Mouse (Mus musculus) brain, adult 2 months (tissue): ENCODE results near the gene Unc13a.

Experiments
- DNase-seq: peaks from one replicate; pipeline ENCODE4 v3.0.0; 2011; ENCODE audit warnings: low read depth, low spot score

Unc13a gene

DNA sequence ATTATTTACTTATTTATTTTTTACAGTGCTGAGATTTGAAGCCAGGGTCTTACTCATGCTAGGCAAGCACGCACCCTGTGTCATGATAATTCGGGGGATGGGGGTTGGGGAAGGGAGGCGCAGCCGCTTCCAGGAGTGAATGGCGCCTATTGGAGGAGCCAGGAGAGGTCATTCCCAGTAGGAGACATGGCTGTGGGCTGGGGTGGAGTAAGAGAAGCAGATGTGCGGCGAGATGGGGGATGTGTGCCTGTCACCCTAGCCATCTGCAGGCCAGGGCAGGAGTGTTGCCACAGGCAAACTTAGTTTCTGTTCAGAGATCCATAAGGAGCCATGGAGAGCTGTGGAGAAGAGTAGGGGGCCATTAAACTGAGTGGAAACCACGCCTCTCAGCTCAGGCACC, 16.1 kb upstream of the Unc13a start:
- DNase-seq, result no peak

DNA sequence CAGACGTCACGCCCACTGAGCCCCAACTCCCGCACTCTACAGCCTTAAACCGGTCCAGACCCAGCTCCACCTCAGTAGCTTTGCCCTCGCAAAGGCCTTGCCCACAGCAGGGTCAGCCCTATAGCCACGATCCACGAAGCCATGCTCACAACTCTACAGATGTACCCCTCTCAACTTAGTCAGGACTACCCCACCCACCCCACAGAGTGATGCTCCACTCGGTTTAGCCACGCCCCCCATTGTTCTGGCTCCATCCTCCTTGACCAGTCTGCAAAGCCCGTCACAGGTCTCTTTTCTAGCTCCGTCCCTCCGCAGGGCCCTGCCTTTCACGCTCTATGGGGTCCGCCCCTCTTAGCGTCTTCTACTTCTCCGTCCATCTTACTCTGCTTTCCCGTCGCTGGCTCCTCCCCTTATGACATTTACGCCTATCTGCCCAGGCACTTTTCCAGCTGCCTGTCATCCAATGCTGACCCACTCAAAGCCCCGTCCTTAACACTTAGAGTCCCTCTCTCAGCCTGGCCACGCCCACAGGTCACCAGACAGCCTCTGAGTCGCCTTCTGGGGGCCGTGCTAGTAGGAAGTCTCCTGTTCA, 14.7 kb upstream of the Unc13a start:
- no peak for DNase-seq

DNA sequence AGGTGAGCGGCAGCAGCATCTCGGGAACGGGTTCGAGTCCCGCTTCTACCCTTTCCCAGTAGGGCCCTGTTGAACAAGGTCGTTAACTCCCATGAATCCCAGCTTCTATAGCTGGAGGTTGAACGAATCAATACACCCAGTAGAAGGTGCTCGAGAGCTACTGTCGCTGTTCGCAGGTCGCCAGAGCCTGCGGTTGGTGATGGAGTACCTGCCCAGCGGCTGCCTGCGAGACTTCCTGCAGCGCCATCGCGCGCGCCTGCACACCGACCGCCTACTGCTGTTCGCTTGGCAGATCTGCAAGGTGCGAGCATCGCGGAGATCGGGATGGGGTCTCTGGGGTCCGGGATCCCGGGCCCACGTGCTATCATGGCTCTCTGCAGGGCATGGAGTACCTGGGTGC, 14.0 kb upstream of the Unc13a start:
- DNase-seq, result peak; percentile 57

DNA sequence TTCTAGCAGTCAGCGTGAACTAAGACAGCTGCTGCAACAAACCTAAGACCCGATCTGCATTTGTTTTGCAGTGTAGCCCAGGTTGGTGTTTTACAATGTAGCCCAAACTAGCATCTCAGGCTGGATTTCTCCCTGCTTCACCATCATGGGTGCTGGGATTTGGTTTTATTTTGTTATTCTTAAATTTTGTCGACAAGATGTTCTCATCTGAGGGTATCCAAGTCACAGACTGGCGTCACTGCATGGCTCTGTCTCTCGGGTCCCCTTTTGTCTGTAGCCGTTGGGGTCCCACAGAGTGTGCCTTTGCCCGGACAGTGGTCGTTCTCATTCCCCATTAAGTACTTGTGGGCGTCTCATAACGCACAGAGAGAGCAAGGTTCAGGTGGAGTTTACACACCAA, 13.1 kb upstream of the Unc13a start:
- DNase-seq, result no peak

DNA sequence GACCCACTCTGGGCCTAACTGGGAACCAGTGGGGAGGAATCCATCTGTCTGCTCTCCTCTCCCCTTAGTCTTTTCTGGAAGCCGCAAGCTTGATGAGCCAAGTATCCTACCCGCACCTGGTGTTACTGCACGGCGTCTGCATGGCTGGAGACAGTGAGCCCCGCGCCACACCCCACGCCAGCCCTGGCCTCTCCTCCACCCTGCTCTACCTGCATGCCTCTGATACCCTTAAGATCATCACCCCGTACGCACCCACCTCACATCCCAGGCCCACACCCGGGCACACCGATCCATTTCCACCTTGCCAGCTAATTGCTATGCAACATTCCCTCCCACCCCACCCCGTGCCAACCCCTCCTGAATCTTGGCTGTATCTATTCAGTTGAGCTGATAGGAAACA, 11.3 kb upstream of the Unc13a start:
- DNase-seq, result no peak

DNA sequence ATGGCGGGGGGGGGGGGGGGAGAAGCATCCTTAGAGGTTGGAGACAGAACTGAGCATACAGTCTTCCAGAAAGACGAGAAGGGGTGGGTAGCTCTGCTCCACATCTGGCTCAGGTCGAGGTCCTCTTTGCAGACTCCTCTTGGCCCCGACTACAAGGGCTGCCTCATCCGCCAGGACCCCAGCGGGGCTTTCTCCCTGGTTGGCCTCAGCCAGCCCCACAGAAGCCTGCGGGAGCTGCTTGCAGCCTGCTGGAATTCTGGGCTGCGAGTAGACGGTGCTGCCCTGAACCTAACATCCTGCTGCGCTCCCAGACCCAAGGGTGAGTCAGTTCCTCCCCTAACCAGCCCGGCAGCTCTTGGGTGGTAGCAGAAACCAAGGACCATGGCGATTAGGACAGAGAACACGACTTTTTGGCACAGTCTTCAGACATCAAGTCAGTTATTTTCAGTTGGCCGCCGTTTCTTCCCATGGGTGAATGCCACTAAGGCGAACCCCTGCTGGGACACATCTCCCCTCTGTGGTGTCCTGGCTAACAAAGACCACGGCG, 9.9 kb upstream of the Unc13a start:
- no peak for DNase-seq

DNA sequence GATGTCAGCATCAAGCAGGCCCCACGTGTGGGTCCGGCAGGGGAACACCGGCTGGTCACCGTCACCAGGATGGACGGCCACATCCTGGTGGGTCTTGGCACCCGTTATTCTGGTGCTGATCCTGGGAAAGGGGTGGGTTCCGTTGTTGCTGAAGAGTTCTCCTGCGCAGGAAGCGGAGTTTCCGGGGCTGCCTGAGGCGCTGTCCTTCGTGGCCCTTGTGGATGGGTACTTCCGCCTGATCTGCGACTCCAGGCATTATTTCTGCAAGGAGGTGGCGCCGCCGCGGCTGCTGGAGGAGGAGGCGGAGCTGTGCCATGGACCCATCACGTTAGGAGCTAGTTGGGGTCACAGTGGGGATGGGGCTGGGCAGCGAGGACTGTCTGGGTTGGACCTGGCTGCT, 8.9 kb upstream of the Unc13a start:
- no peak for DNase-seq

DNA sequence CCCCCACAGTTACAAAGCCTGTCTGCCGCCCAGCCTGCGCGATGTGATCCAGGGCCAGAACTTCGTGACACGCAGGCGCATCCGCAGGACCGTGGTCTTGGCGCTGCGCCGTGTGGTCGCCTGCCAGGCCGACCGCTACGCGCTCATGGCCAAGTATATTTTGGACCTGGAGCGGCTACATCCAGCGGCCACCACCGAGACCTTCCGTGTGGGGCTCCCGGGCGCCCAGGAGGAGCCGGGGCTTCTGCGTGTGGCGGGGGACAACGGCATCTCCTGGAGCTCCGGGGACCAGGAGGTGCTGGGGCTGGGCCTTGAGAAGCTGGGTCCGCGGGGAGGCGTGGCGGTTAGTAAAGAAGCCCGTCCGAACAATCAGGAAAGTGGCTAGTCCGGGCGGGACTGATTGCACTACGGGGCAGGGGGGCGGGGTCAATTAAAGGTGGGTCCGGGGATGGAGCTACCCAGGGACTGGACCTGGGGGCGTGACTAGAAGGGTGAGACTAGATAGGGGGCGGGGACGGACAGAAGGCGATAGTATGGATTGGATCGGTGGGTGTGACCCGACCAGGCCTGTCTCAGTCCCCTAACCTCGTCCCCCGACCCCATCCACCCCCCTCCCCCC, 8.1 kb upstream of the Unc13a start:
- no peak for DNase-seq

DNA sequence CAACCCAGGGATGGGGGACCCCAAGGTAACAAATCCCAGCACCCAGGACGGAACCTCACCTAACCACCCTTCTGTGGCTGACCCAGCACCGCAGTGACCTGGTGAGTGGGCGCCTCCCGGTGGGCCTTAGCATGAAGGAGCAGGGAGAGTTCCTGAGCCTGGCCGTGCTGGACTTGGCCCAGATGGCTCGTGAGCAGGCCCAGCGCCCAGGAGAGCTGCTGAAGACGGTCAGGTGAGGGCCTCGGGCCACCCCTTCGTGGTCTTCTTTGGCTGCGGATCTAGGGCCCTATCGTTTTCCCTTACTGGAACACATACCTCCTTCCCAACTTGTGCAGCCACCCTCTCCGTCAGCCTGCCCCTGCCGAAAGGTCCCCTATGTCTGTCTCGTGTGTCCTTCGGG, 7.6 kb upstream of the Unc13a start:
- DNase-seq, result no peak

DNA sequence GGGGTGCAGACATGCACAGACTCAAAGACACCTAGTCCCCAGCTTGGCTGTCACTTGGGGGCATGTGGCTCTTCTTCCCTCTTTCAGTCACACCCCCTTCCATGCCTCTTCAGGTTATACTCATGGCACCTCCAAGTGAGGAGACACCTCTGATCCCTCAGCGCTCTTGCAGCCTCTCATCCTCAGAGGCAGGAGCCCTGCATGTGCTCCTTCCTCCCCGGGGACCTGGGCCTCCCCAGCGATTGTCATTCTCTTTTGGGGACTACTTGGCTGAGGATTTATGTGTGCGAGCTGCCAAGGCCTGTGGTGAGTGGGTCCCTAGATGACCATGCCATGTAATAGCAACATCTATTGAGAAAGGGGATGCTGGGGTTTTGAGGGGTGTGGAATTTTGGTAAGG, 6.7 kb upstream of the Unc13a start:
- DNase-seq, result no peak

DNA sequence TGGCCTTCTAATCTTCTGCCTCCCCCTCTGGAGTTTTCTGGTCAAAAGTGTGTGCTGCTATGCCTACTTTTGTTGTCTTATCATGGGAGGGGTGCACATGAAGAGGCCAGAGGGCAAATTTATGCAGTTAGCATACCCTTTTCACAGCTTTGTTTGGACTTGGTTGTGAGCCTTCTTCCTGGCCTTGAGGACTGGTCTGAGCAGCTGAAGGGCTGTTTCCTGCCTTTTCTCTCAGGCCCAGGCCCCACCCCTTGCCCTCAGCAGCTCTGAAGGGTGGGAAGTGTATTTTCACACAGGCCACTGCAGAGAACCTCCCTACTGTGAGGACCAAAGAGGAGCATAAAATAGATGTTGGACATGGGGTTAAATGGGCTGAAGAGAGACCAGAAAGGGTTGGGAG, 6.0 kb upstream of the Unc13a start:
- DNase-seq, result no peak

DNA sequence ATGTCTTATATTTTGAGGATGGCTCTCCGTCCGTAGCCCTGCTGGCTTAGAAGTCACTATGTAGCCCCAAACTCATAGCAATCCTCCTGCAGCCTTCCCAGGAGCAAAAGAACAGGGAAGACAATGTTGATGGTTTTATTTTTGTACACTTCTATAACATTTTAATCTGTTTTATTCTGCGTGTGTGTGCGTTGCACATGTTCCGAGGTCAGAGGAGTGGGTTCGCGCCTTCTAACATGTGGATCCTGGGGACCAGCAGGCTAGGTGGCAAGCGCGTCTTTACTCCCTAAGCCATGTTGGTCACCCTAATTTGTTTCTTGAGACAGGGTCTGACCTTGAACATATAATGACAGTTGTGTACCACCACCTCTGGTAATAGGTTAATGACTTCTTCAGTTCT, 5.2 kb upstream of the Unc13a start:
- DNase-seq, result no peak

DNA sequence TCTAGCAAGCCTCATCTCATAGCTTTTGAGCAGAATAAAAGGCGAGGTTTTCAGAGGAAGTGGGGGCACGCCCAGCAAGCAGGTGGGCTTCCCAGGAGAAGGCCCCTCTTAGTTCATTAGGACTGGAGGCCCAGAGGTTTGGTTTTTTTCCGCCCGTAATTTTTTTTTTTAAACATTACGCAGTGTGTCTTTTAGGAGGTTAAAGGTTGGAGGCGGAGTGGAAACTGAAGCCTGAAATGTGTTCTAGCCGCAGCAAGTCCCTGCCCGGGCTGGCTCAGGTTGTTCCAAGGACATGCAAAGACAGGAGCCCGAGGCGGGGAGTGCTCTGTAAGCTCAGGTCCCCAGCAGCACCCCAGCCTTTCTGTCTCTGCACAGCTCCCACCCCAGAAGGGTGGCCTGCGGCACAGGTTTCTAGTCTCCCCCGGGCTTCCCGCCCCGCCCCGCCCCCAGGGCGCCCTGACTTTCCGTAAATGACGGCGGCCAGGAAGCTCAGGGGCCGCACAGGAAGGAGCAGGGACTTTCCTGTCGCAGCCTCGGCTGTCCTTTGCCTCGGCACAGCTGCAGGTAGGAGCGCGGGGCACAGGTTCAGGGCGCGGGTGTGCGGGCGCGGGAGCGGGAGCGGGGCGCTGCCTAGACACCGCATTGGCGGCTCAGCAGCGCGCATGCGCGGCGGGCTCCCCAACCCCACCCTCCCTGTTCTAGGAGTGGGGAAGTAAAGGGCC, 4.6 kb upstream of the Unc13a start, which contains the start of gene Jak3:
Gene Jak3, plus strand, starts transcription at position 277 of the 722 bp plus-strand sequence.
- DNase-seq, result peak; percentile 86

DNA sequence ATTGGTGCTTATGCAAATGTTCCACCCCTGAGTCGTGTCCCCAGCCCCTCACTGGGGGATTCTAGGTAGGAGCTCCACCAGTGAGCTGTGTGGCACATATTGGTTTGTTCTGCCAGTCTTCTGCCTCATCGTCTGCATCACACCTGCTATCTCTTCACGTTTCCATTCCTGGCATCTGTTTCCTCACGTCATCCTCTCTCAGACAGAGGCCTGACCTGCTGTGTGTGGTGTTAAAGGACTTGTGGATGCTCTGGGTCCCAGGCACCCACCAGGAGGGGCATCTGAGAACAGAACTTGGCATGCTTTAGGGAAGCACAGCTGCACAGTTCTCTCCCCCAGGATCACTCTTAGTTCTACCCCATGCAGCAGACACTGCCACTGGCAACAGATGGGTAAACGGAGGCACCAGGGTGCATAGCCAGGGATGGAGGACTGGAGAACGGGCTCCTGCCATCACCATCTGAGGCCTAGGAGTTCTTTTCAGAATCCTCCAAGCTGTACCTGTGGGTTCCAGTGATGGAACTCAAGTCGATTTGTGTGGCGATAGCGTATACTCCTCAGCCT, 4.0 kb upstream of the Unc13a start:
- no peak for DNase-seq

DNA sequence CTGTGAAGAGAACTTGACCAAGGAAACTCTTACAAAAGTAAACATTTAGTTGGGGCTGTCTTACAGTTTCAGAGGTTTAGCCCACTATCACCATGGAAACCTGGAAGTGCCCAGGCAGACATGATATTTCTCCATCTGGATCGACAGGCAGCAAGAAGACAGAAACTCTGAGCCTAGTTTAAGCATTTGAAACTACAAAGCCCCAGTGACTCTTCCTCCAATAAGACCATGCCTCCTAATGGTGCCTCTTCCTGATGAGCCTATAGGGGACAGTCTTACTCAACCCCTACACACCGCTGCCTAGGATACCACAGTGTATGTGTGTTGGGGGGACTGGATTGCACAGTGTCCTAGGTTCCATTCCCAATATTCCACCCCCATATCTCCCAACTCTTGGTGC, 2.5 kb upstream of the Unc13a start:
- no peak for DNase-seq

DNA sequence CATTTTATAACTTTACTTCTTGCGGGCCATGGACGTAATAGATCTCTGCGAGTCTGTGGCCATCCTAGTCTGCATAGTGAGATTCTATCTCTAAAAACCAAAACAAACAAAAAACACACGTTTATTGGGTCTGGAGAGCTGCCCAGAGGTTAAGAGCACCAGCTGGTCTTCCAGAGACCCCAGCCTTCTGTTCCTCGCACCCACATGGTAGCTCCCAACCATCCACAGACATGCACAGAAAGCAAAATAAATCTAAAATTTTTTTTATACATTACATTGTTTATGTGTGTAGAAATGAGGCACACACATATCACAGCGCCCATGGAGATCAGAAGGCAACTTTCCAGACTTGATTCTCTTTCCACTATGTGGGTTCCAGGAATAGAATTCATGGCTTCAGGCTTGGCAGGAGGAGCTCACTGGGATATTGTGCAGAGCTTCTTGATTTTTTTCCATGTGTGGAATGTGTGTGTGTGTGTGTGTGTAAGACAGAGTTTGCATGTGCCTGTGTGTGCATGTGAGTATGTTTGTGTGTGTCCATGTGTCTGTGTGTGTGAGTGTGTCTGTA, 695 bp upstream of the Unc13a start:
- peak; percentile 64 for DNase-seq

DNA sequence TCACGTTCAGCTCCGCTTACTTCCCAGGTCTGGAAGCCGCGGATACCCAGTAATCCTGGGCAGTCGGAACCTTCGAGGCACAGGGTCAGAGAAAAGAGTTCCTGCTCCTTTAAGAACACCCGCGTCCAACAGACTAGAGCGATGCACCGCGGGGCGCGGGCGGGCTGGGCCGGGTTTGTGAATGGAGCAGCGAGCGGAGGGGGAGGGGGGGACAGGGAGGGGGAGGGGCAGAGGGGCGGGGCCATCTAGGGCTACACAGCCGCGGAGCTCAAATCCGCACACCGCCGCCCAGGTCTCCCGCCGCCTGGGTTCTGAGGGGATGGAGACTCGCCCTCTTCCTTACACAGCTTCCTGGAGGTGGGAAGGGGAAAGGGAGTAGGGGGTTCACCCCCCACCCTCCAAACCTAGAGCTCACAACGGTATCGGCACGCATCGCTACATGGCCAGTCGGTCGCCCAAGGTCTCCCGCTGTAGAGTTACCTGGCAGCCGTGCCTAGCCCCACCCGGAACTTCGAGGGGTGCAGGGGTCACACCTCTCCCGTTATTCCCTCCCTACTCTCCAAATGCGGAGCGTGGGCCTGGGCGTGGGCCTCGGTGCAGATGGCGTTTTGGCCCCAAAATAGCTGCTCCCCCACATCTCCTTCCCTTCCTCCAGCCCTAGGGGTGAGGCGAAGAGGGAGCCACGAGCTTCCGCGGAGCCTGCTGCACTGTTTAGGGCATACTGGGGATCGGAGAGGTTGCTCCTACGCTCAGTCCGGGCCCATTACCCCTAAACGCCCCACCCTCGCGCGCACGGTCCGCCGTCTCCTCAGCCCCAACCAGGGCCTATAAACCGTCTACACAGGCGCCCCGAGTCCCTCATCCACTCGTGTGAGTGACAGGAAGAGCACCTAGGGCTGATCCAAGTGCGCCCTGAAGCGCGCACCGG, 672 bp downstream of the Unc13a start:
- DNase-seq, result peak; percentile 92

DNA sequence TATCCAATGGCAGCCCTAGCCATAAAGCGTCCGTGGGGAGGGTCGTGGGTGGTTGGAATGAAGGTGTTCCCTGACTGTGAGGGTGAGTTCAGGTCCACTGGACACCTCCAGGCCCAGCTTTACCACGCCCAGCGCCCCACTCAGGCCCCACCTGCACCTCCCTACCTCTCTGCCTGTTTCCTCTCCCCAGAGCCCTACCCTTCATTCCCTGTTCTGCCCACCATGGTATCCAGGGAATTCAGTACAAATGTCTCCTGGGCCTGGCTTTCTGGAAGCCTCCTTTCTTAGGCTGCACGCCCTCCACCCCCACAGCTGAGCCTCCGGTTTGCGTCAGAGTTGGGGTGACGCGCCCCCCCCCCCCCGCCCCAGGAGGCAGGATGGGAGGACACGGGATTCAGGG, 1.4 kb downstream of the Unc13a start:
- no peak for DNase-seq

DNA sequence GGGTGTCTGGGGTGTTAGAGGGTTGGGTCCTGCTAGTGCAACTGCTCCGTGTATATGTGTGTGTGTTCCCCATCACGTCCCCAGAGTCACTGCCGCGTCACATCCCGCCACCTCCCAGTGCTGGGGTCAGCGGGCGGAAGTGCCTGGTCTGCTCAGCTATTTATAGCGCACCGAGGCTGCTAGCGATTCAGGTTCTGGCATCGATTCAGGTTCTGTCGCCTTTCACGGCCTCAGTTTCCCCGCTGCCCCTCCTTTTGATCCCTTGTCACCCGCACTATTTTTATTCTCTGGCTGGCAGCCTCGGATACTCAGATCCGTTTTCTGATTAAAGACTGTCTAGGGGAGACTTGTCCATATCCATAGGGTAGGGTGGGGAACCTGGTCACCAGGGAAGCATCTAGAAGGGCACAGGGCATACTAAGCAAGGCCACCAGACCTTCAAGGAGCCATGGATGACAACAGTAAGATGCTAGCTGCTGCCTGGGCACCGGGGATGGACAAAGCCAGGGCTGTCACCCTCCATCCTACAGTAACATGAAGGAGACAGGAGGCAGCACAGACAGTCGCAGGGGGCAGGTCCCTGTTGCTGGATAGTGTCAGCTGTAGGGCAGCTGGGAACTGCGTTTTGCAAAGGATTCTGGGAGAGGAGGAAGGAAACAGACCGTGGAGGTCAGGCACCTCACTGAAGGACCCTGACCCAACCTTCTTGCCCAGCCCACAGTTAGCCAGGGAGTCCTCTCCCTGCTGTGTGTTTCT, 3.2 kb downstream of the Unc13a start:
- DNase-seq, result peak; percentile 73

DNA sequence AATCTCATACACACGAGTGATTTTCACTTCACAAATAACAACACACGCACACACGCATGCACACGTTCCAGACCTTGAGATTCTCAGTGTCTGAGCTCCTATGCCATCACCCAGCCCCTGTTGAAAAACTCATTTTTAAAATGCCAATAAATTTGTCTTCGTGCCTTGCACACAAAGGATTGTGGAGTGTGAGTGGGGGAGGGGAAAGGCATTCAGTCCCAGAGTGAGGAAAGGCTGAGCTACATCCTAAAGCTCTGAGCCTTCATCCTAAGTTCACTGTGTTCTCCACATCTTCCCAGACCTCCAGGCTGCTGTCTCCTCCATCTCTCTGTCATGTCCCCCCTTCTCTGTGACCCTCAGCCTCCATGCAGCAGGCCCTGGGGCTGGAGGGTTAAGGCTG, 4.3 kb downstream of the Unc13a start:
- no peak for DNase-seq
